Mouse (Mus musculus) bone marrow, adult 2 months (tissue): Measurements from ENCODE around the gene Btbd8. TPM values are rescaled to one million over a fixed set of nuclear protein-coding genes. Genes with fewer than 3 reads are reported as not detected.

Source experiments
- H3K27ac ChIP-seq: fragments of 200-500 bp; 2 replicates; pipeline ENCODE4 v1.5.1; 2012; ENCODE audit warnings: low read depth, mild to moderate bottlenecking, control low read depth, inconsistent platforms, low read length; ENCODE audit not compliant: control insufficient read depth, poor library complexity, insufficient read depth
- H3K4me1 ChIP-seq: fragments of 200-500 bp; 2 replicates; pipeline ENCODE4 v1.6.1; 2011; ENCODE audit warnings: low read length; ENCODE audit not compliant: control insufficient read depth, insufficient read depth
- H3K4me3 ChIP-seq: fragments of 200-500 bp; replicated peaks from 2 replicates; pipeline ENCODE3; 2011; ENCODE audit warnings: mild to moderate bottlenecking, low read depth, low read length, control low read depth; ENCODE audit not compliant: control insufficient read depth
- CTCF ChIP-seq: fragments of 200-500 bp; IDR thresholded peaks from 2 replicates; pipeline ENCODE4 v1.5.1; 2011; ENCODE audit warnings: low read length, control low read depth; ENCODE audit not compliant: control insufficient read depth, insufficient read depth
- POLR2A ChIP-seq: fragments of 200-500 bp; IDR thresholded peaks from 2 replicates; pipeline ENCODE4 v1.6.1; 2011; ENCODE audit warnings: low read depth, mild to moderate bottlenecking, control low read depth, low read length, borderline replicate concordance; ENCODE audit not compliant: control insufficient read depth
- WGBS: fragments of 180-500 bp; shearing (Covaris S2); methylation state at CpG from one replicate; pipeline ENCODE4 v1.1.7; 2018; 5-methylcytosine and 5-hydroxymethylcytosine counted together
- polyA plus RNA-seq: library from polyadenylated mRNA; stranded (reverse); fragments of >200 nt; gene quantifications from 2 replicates; pipeline ENCODE4 v1.2.4, GENCODE M21; 2011; ENCODE audit warnings: low replicate concordance; ENCODE audit not compliant: missing spikeins, insufficient read depth, insufficient read length

Gene Btbd8
- polyA plus RNA-seq, 1 experiment, result 3.5 TPM

DNA sequence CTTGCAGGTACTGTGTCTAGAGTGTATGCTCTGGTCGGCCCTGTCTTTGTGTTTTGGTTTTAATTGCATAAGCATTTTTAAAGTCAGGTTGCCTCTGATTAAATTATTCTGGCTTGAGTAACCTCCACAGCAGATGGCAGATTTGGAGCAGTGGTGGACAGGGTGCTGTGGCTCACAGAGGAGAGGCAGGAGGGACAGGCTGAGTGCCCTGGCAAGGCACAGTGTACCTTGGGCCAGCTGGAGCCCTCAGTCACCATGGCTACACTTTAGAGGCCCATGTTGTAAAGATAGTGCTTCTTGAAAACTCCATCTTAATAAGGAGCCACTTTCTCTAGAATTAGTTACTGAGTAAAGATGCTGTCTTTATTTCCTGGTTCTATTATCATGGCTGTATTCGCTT, 58.2 kb downstream of the Btbd8 start:
- H3K27ac ChIP-seq, result no peak overlapping the region
- no peak for TF ChIP-seq CTCF
- TF ChIP-seq POLR2A, result no peak
- WGBS, result 84% methylated on average over 2 of the region's 2 CpGs
- no peak overlapping the region for H3K4me3 ChIP-seq
- H3K4me1 ChIP-seq, result no peaks in the 10 kb centered on the region

DNA sequence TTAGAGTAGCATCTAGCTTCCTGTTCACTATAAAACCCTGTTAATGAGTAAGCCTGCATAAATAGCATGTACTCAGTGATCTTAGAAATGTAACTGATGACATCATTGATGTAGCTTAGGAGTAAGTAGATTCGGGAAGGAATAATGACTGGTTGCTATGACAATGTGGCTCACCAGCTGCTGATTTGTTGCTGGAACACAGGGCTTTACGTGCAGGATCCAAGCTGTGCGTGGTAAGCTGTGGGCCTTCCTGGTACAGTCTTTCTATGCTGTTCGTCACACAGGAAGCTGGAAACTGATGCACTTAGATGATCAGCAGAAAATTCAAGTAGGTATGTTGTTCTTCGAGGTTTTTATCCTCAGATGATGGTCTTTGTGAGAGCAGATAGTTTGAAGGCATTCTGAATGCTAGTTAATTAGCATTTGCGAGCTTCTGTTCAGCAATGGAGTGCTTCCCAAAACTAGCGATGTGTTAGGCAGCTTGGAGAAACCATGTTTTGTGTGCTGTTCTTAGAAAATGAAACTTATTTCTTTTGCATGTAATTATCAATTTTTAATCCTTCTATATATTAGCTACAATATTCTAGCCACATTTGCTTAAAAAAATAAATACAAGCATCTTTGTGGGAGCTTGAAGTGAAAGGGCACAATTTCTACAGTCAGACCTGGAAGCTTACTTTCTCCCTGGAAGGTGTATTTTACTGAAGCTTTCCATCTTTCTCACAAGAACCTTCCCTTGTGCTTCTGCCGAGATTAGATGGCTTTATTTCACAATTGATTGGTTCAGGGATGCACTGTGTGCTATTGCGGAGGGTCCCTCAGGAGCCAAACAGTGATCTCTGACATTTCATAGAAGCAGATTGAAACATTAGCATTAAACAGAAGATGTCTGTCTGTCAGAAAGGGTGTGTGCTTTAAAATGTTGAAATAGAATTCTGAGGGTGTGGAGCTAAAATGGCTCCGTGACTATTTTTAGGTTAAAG, 60.0 kb downstream of the Btbd8 start:
- Histone ChIP-seq H3K27ac (no peak overlapping the region), H3K4me3 (no peak overlapping the region), H3K4me1 (no peaks in the 10 kb centered on the region)
- WGBS, result 57% methylated on average over 10 of the region's 10 CpGs
- TF ChIP-seq POLR2A, result no peak
- TF ChIP-seq CTCF, result no peak

GRCm38 (mm10) chr5:107498806-107499310, 61.1 kb downstream of the Btbd8 start:
- Histone ChIP-seq H3K4me3 (no peak overlapping the region), H3K4me1 (no peaks in the 10 kb centered on the region), H3K27ac (no peak overlapping the region)
- 58% methylated on average over 5 of the region's 5 CpGs for WGBS
- TF ChIP-seq CTCF, result no peak
- TF ChIP-seq POLR2A, result no peak

GRCm38 (mm10) chr5:107499891-107500535, 62.2 kb downstream of the Btbd8 start:
- no peaks in the 10 kb centered on the region; the same call in 1 of the 2 replicates for H3K4me1 ChIP-seq
- no peak overlapping the region for H3K4me3 ChIP-seq
- WGBS, result 86% methylated on average over 5 of the region's 5 CpGs
- no peak overlapping the region for H3K27ac ChIP-seq
- TF ChIP-seq POLR2A, result no peak
- TF ChIP-seq CTCF, result no peak

- Histone ChIP-seq H3K4me1 (no peaks in the 10 kb centered on the region; the same call in 1 of the 2 replicates), H3K27ac (no peak overlapping the region), H3K4me3 (no peak overlapping the region)
- 77% methylated on average over 1 of the region's 1 CpGs for WGBS
- TF ChIP-seq CTCF (no peak), POLR2A (no peak)
Measured at GRCm38 (mm10) chr5:107500741-107501140, 62.9 kb downstream of the Btbd8 start.

DNA sequence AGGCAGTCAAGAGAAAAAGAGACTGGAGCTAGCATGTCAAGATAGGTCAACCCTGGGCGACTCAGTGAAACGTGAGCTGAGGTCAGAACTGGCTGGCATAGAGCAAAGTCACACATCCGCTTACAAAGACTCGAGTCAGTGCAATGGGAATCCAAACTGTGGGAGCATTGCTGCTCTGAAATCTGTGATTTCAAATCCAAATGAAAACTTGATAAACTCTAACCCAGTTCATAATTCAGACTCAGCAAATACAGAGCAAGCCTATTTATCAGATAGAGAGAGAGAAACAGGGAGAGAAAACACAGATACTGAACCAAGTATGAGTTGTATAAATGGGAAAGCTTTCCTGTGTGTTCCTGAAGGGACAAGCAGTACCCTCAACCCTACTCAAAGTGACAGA, 69.5 kb downstream of the Btbd8 start, which contains the start of gene Gm42669:
Gm42669 (plus strand) TSS at position 301 of the 400 bp plus-strand sequence.
- no peak for TF ChIP-seq CTCF
- TF ChIP-seq POLR2A, result no peak
- Histone ChIP-seq H3K27ac (no peak within 1 kb of the TSS), H3K4me3 (no peak within 1 kb of the TSS), H3K4me1 (no peaks in the 10 kb centered on the region; the same call in 1 of the 2 replicates)
- 87% methylated on average over 4 of the region's 4 CpGs for WGBS

- H3K27ac ChIP-seq, result no peak overlapping the region
- H3K4me3 ChIP-seq, result no peak overlapping the region
- H3K4me1 ChIP-seq, result peaks cover 2% of the 10 kb centered on the region; the same call in 1 of the 2 replicates
- 85% methylated on average over 10 of the region's 10 CpGs for WGBS
- TF ChIP-seq POLR2A, result no peak
- no peak for TF ChIP-seq CTCF
Measured at GRCm38 (mm10) chr5:107510503-107510902, 72.7 kb downstream of the Btbd8 start.

DNA sequence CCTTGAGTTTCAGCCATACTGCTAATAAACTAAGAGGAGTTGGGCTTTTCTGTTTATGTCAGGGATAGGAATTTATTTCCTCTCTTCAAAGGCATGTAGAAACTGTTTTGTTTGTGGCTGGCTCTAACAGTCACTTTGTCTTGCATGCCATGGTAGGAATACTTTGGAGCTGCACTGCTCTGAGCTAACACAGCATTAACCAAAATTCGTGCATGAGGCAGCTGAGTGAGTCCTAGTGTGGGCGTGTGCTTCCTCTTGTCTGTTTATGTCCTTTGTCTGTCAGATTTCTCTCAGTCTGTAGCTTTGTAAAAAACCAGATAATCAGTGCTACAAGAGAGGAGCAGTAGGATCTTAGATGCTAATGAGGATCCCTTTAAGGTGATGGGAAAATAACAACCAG, 73.5 kb downstream of the Btbd8 start:
- Histone ChIP-seq H3K27ac (no peak overlapping the region), H3K4me1 (peaks cover 2% of the 10 kb centered on the region; the same call in 1 of the 2 replicates), H3K4me3 (no peak overlapping the region)
- no peak for TF ChIP-seq POLR2A
- TF ChIP-seq CTCF, result no peak
- WGBS, result 64% methylated on average over 2 of the region's 2 CpGs
